Mouse (Mus musculus) layer of hippocampus, adult 11-12 months (tissue): ENCODE results near the gene Gabpb2.

Experiments used
- DNase-seq: peaks from one replicate; pipeline ENCODE4 v3.0.0; 2022; ENCODE audit warnings: low spot score

The Gabpb2 gene

DNA sequence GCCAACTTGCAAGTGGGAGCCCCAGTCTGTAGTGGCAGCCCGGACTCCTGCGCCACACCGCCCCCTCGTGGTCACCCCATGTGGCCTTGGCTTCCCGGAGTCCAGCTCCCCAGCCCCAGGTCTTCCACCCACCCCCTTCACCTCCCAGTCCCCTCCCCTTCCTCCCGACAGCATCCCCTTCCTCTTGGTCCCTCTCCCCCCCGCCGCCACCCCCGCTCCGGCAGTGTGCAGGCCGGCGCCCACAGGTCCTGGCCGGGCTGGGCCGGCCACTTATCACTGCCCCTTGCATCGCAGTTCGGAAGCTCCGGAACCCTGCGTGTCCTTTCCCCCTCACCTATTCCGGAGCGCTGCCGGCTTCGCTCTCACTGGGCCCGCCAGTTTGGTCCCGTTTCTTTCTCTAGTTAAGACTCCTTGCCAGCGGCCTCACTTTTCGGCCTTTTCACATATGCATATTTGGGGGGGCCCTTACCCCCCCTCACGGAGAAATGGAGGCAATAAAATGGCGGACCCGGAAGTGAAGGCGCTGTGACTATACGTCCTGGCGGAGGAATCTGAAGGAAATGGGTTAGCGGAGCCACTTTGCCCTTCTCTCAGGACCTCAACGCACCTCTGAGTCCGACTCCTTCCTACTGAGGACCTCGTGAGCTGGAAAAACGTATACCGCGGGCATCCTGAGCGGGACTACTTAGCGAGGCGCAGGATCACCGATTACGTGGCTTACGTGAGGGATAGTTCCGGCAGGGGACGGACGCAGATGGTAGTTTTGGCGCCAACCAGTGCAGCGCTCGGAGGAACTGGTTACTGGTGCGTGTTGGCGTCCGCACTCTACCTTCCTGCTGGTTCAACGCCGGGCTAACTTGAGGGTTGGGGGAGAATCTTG, at the start of gene Gabpb2:
Gabpb2 (minus strand) TSS at position 662 of the 880 bp plus-strand sequence.
- DNase-seq = peak; percentile 91

DNA sequence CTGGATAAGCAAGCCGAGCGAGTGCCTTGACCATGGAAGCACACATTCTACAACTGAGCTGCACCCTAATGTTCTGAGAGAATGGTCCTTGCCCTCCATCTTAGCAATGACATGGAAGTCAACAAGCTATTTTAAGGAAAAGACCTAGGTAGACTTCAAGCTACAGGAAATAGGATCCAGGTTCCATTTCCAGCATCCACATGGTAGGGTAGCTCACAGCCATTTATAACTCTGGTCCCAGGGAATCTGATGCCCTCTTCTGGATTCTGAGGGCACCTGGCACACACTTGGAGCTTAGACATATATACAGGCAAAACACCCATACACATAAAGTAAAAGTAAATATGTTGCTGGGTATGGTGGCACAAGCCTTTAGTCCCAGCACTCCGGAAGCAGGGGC, 48.3 kb upstream of the Gabpb2 start:
- no peak for DNase-seq

DNA sequence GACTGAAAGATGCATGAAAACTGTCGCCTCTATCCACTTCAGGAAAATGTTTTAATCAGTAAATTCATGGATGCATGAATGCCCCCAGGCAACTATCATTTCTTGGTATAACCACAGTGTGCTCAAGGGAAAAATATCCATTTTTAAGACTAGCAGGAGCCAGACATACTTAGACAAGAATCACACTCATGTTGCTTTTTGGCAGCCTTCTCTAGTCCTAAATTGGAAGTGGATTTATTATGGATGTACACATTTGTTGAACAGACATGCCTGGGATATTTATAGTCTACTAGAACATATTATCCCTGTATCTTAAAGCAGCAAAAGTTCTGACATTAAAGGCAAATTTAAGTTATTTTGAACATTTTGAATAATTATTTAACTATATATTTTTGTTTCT, 47.0 kb upstream of the Gabpb2 start:
- no peak for DNase-seq

DNA sequence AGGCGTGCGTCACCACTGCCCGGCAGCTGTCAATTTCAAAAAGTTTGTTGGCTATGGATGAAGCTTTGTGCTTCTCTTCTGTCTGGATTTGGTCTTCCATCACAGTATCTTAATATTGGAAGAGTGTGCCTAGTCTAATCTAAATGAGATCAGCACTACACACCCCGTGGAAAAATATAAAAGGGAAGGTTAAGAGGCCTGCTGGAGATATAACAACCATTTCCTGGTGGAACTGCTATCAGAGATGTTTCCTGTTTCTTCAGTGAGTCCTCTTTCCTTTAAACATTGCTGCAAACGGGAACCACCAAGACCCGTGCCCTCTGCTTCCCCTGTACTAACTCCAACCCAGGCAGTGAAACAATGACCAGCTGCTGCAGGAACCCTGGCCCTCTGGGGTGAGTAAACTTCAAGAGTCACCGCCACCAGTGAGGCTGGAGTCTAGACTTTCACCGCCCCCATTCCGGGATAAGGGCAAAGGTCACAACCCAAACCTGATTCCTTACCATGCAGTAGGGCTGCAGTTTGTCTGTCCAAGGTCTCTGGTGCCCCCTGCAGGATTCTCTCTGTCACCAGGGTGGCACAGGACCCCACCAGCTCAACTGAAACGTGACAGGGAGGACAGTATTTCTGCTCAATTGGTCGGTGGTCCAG, 45.5 kb upstream of the Gabpb2 start:
- peak; percentile 79 for DNase-seq

DNA sequence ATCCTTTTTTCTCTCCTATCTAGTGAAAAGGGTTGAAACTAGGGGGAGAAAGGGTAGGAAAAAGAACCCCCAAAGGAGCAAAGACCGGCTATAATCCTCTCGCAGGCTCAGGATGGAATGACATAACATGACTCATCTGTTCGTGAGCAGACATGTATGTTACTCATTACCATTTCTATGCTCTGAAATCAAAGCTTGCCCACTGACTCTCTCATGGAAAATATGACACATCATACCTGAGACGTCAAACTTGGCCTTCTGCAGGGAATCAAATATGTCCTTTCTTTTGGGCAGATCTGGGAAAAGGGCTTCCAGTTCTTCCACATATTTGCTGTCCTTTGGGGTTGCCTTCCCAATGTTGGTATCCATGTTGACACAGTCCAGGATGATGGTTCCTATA, 44.3 kb upstream of the Gabpb2 start:
- no peak for DNase-seq

DNA sequence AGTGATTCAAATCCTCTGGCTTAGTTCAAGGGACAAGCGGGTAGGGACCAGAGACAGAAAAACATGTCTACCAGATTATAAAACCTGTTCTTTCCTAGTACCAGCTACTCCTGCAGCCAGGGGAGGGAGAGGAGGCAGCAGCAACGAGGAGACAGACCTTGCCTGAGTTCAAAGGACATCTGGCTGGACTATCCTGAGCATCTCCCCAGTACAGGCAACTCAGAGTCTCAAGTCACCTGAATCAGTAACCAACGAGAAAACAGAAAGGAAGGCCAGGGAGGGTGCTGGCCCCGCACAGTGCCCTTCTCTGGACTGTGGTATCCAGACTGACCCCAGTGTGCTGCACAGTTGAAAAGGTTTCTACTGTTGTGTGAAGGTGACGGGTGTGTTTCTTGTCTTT, 39.2 kb upstream of the Gabpb2 start:
- DNase-seq = no peak

DNA sequence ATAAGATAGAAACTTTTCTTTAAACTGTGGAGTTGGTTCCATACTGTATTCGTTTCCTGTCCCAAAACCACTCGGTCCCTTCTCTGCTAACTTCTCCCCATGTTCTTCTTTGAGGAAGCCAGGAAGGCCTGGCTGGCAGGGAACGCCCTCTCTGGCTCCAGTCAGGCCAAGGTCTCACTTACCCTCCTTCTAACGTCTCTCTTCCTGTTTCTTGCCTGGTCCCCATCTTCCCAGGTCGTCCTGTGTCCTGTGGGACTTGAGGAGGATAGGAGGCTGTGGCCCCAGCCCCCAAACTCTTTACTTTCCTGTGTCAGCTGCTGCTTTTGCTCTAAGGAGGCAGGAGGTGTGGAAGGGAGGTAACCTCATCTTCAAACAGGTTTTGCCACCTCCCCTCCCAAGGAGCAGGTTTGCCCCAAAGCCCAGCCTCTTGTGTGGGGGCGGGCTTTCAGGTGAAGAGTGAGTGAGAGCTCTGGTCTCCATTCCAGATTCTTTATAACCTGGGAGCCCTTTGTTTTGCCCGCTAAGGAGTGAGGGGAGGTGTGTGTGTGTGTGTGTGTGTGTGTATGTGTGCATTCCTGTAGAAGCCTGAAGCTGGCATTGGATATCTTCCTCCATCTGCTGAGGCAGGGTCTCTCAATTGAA, 33.2 kb upstream of the Gabpb2 start, which contains the start of gene Bnipl:
Bnipl (minus strand) TSS at position 411 of the 642 bp plus-strand sequence.
- no peak for DNase-seq

DNA sequence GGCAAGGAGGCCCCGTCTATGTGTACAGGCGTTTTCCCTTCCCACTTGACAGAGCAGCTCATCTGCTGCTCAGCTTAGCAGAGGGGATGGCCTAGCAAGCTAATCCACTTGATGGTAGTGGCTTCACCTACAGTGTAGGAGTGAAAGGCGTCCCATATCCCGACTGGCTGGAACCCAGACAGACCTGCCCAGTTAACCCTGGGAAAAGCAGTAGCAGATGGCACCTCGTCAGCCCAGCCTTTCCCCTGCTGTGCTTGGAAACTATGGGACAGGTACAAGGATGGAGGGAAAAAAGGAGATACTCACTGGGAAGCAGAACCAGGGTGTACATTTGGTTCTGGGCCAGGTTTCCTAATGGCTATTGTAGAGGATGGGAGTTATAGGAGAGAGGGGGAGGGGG, 32.6 kb upstream of the Gabpb2 start:
- DNase-seq = no peak

DNA sequence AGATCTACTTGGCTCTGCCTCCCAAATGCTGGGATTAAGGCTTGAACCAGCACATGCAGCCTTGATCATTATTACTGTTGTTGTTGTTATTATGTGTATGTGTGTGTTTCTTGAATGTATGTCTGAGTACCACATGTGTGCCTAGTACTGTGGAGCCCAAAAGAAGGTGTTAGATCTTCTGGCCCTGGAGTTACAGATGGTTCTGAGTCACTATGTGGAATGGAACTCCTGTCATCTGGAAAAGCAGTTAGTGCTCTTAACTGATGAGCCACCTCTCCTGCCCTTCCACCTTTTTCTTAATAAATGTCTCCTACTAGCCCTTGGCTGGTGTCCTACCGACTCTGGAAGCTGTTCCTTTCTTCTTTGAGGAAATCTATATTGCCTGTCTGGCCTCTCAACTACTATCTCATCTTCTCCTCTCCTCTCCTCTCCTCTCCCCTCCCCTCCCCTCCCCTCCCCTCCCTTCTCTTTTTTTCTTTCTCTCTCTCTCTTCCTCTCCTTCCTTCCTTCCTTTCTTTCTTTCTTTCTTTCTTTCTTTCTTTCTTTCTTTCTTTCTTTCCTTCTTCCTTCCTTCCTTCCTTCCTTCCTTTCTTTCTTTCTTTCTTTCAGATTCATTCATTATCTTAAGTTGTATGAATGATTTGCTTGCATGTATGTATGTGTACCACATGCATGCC, 30.1 kb upstream of the Gabpb2 start:
- no peak for DNase-seq

DNA sequence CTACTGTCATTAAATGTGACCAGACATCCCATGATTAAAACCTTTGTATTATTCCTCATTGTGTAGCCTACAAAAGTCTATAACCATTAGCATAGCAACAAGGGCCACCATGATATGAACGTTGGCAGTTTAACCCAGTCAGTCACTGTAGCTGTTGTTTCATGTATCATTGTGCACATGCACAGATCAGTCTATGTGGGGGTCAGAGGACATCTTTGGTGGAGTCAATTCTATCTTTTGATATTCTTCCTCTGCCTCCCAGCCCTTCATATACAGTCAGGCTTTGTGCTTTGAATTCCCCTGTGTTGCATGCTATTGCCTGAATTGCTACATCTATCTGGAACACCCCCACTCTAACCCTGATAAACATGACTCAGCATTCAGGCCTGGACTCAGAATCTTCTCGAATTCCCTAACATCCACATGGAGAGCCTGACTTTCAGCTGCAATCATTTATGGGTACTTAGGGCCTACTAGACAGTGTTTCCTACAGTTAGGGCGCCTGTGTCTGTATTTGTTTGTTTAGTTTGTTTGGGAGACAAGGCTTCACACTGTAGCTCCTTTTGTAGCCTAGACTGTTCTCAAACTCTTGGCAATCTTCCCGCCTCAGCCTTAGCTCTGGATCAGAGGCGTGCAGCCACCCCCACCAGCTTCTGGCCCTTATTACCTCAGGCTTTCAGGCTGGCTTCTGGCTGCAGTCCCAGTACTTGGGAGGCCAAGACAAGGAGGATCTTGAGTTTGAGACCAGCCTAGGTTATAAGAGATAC, 28.9 kb upstream of the Gabpb2 start:
- DNase-seq = peak; percentile 58

DNA sequence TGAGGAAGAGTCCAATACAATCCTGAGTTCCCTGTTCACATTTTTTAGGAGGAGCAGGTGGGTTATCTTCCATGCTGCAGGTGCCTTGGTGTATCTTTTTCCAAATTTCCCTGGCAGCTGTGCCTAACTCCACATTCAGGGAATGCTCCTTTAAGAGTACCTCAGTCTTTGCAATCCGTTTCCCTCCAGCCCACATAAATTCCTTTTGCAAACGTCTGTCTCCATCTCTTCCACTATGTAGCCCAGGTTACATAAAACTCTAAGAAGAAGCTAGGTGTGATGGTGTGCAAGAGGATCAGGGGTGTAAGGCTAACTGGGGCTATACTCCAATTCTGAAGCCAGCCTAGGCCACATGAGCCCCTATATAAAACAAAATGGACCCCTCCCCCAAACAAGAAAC, 25.4 kb upstream of the Gabpb2 start:
- no peak for DNase-seq

DNA sequence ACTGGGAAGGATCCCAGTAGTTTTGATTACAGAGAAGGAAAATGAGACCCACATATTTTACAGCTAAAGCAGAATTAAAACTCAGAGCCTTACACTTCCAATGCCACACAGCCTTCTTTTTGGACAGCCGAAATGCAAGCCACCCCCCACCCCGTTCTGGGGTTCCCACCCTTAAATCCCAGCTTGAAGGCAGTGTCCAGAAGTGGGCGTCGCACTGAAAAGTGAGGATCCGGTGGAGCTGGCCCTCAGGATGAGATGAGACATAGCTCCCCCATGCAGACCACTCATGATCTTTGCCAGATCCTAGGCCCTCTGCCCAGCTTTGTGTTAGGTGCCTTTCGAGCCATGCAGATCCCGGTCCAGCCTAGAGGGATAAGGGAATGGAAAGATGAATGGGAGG, 23.8 kb upstream of the Gabpb2 start, which contains the start of gene Gm128:
Gm128 (minus strand) TSS at position 101 of the 400 bp plus-strand sequence.
- no peak for DNase-seq

DNA sequence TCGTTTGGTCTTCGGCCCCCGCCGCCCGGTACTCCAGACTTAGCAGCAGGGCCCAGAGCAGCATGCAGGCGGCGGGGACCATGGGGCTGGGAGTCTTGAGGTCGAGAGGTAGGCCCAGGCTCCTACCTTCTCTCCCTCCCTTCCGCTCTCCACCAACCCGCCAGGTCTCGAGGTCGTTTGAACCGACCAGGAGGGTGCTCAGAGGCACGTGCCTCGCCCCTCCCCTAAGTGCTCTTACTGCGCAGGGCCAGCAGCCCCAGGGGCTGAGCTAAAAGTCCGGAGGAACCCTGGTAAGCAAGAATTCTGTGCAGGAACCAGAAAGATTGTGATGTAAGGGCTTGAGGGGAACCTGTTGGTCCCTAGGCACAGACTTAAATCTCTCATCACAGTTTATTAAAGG, 23.2 kb upstream of the Gabpb2 start:
- DNase-seq = no peak

DNA sequence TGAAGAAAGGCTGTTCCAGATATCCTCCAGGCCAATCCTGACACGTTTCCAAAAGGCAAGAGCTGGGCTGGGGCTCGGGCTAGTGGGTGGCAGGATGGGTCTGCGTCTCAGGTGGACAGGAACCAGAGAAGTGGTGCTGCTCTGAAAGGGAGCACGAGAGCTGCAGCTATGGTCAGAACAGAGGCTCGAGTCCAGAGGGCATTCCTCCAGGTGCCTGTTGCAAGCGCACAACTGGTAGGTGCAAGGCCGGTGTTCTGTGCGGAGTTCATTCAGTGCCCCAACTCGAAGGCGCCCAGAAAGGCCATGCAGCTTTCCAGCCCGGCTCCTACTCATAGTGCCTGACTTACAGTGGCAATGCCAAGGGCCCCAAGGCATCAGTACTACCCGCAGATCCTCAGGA, 22.3 kb upstream of the Gabpb2 start:
- DNase-seq = no peak

DNA sequence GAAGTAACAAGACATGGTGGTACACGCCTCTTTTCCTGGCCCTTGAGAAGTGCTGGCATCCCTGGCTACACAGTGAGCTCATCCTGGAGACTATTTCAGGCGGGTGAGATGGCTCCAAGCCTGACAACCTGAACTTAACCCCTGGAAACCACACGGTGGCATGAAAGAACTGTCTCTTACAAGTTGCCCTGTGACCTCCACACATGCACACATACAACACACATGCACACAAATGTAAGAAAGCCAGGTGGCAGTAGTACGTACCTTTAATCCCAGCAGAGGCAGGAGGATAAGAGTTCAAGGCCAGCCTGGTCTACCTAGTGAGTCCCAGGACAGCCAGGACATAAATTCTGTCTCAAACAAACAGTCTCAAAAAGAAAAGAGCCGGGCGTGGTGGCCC, 21.3 kb upstream of the Gabpb2 start:
- no peak for DNase-seq

DNA sequence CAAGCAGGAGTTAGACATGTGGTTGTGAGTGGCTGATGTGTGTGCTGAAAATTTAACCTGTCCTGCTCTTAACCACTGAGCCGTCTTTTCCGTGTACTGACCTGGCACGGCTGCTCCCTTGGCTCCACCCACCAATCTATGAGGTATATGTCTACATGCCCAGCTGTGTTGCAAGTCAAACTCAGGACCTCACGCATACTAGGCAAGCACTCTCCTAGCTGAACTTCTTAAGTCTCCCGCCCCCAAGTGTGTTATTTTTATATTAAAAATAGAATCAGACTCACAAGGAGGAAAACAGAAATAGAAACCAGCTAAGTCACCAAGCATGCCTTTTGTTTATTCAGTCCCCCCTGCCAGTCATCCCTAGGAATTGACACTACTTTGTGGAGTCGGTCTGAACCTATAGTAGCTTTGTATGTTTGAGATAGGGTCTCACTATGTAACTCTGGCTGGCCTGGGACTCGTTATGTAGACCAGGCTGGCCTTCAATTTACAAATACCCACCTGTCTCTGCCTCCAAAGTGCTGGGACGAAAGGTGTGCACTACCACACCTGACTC, 19.9 kb upstream of the Gabpb2 start:
- no peak for DNase-seq

DNA sequence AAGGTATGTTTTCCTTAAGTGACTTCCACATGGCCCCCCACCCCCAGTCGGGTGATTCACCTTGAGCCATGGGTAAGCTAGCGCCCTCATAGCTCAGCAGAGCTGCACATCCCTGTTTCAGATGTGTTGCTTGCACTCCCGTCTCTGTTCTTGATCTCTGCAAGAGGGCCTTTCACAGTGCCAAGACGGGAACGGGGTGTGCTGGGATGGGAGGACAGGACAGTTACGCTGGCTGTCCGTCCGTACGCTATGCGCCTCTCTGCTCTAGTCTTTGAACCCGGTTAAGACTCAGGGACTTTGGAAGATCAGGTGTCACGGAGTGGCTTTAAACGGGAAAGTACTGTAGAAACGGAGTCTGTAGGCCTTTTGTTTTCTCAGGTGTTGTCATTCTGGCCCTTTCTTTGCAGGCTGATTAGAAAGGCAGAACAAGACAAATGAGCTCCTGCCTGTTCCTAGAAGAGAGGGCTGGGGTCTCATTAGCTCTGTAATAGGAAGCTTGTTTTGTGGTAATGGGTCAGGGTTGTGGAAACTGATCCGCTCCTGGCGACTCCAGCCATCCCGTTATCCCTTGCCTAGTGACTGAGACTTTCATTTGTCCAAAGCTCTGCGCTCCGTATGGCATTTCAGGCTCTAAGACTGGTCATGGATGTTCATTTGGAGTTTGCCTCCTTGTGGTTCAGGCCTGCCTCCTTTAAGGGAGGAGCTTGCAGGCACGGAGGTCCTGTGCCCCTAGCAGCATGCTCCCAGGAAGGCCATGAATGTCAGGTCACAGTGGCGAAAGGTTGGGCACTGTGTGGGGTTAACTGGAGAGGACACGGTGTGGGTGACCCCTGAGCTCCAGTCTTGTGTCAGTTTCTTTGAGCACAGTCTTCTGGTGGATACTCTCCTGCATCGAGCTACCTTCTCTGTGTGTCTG, 17.9 kb upstream of the Gabpb2 start:
- no peak for DNase-seq

DNA sequence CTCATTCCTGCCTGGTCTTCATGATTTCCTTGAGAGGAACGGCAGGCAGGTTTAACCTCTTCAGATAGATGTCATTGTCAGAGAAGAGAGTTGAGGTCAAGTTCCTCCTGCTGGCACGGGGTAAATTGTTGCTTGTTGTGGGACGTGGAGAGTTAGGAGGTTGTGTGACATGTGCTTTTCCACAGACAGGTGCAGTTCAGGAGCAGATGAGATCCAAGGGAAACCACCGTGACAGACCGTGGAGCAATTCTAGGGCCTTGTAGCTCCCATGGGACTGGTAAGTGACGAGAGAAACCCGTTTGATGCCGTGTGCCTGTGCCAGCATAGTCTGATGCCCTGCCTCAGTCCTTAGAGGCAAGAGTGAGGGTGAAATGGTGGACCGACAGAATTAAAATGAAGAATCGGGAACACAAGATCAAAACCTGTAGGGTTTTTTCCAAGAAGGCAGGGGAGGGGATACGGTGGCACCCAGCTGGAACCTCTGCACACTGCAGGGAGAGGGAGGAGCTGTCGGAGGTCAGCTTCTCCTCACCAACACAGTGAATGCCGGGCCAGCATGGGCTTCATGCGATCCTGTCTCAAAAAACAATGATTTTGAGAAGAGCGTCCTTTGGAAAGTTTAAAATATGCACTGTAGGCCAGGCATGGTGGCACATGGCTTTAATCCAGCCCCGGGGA, 15.7 kb upstream of the Gabpb2 start:
- no peak for DNase-seq

DNA sequence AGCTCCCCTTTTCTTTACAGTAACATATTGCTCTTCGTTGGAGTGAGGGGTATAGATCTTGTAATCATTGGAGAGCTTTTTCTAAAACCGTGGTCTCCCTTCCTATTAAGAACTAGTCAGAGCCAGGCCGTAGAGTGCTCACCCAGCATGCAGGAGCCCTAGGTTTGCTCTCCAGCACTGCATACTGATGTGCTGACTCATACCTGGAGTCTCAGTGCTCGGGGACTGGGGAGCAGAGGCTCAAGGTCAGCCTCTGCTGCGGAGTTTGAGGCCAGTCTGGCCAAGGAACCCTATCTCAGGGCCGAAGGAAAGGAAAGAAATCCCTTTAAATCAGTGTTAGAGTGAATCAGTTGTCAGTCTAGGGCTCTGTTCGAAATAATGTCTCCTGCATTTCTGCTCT, 15.1 kb upstream of the Gabpb2 start:
- no peak for DNase-seq
